Mouse (Mus musculus) neural tube, embryonic 14.5 days (tissue): Measurements from ENCODE around the gene Atp10b. TPM values are rescaled to one million over a fixed set of nuclear protein-coding genes. Genes with fewer than 3 reads are reported as not detected.

Experiments
- ATAC-seq: fragments of 200-750 bp; cut with Nextera tagmentation; 2 replicates; pipeline ENCODE4 v1.8.0; 2017; ENCODE audit warnings: low read depth, mild to moderate bottlenecking, moderate TSS enrichment, moderate library complexity
- H3K27ac ChIP-seq: fragments of 300-500 bp; sonication (generic); 2 replicates; pipeline ENCODE4 v1.5.1; 2014; ENCODE audit warnings: low read depth, mild to moderate bottlenecking, control low read depth, low read length, moderate library complexity, mixed read lengths
- H3K27me3 ChIP-seq: fragments of 300-500 bp; sonication (generic); 2 replicates; pipeline ENCODE4 v1.6.1; 2014; ENCODE audit warnings: low read length; ENCODE audit not compliant: control insufficient read depth, insufficient read depth
- H3K36me3 ChIP-seq: fragments of 300-500 bp; sonication (generic); 2 replicates; pipeline ENCODE4 v1.6.1; 2014; ENCODE audit warnings: low read length, mixed read lengths; ENCODE audit not compliant: control insufficient read depth, insufficient read depth
- H3K4me1 ChIP-seq: fragments of 300-500 bp; sonication (generic); 2 replicates; pipeline ENCODE4 v1.6.1; 2014; ENCODE audit warnings: low read length; ENCODE audit not compliant: control insufficient read depth, insufficient read depth
- H3K4me2 ChIP-seq: fragments of 300-500 bp; sonication (generic); 2 replicates; pipeline ENCODE4 v1.6.1; 2014; ENCODE audit warnings: mild to moderate bottlenecking, low read depth, low read length, control low read depth
- H3K4me3 ChIP-seq: fragments of 300-500 bp; sonication (generic); 2 replicates; pipeline ENCODE4 v1.5.1; 2014; ENCODE audit warnings: low read depth, low read length, control low read depth, mixed read lengths
- H3K9ac ChIP-seq: fragments of 300-500 bp; sonication (generic); replicated peaks from 2 replicates; pipeline ENCODE4 v1.6.1; 2014; ENCODE audit warnings: low read depth, mild to moderate bottlenecking, control low read depth, low read length, mixed read lengths
- H3K9me3 ChIP-seq: fragments of 300-500 bp; sonication (generic); 2 replicates; pipeline ENCODE4 v1.6.1; 2016; ENCODE audit warnings: low read length; ENCODE audit not compliant: control insufficient read depth
- WGBS: fragments of 180-500 bp; shearing (Covaris S2); extraction: QIAGEN DNeasy Blood & Tissue Kit; methylation state at CpG from one replicate; pipeline ENCODE4 v1.1.7; 2014; 5-methylcytosine and 5-hydroxymethylcytosine counted together
- polyA plus RNA-seq: library from polyadenylated mRNA; unstranded; fragments of >200 nt; fragmentation: Nextera tagmentation; extraction: Ambion mirVana; gene quantifications from 2 replicates; pipeline ENCODE4 v1.2.1, GENCODE M21; 2014

Gene Atp10b
- polyA plus RNA-seq, 1 experiment from 2014 or later: 0.07 TPM

DNA sequence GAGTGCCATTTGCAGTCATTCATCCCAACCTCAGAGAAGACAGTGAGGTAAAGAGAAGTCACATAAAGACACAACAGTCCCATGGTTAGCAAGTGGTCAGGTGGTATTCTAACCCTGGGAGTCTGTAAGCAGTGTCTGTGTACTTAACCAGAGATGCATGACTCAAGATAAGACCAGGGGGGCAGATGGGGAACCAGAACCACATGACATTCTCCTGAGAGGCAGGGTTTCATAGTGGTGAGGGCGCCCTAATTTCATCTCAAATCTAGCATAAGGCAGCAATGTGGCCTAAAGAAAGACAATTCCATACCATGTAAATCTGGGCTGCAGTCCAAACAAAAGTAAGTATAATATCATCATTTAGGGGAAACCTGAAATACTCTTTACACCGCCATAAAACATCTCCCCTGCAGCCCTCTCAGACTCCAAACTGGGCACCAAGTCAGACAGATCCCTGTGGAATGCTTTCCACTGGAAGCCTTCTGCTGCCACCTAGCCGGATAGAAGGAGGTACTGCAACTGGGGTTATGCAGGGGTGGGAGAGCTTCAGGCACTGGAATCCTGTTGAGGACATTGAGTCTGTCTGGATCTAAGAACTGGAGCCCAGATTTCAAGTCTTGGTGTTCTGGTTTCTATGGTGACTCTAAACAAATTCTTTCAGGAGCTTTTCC lies 114.0 kb downstream of the Atp10b start:
- 50% methylated on average over 3 of the region's 3 CpGs for WGBS

DNA sequence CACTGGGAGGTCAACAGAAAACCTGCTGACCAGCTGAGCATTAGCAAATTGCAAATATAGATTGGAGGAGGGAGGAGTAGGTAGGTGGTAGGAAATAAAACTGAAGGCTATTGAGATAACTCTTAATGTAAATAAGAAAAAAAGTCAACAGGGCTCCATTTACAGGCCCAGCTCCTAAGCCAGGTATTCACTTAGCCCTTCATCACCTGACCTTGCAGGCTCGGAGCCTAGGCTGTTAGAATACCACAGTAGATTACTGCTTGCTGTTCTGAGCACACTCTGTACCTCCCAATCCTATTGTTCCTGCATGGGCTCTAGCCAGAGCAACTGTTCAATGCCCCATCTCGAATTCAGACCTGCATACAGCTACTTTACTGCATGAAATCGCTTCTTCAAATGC lies 117.8 kb downstream of the Atp10b start:
- H3K36me3 ChIP-seq: no peaks in the 10 kb centered on the region
- 77% methylated on average over 3 of the region's 3 CpGs for WGBS

More for the DNA sequence above, 114.0 kb downstream of the Atp10b start:
- Histone ChIP-seq H3K4me2 (no peak overlapping the region), H3K9ac (no peak overlapping the region), H3K9me3 (no peaks in the 10 kb centered on the region), H3K27ac (no peak overlapping the region), H3K4me3 (no peak overlapping the region), H3K36me3 (no peaks in the 10 kb centered on the region), H3K4me1 (no peaks in the 10 kb centered on the region), H3K27me3 (no peaks in the 10 kb centered on the region)
- ATAC-seq: peak; percentile 78; the same call in 1 of the 2 replicates

DNA sequence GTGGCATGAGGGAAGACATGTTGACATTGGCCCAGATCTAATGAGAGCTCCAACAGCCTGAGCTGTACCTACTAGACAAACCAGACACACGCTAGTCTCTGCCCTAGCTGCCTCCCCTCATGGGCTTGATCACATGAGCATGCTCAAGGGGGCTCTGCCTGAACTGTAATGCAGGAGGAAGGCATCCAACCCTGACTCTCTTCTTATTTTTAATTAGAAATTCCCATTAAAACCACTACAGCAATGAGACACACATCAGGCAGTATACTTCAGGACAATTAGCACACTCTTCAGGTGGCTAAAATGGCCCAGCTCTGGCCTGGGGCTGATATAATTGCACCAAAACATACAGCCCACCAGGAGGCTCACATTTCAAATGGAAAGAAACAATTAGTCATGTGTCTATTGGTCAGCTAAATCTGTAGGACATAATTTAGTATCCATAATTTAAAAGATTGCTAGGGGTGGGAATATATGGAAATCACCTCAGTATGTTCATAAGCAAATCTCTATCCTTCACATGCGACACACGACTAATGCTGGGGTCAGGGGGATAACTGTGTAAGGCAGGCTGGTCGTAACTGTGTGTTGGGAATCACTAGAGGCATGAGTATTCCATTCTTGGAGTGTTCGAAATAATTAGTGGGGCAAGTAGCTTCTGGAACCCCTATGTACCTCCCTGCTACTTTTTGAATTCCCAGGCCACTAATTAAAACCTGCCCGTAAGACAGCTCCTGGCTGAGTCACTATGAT lies 120.0 kb downstream of the Atp10b start:
- H3K9me3 ChIP-seq: no peaks in the 10 kb centered on the region
- whole genome bisulfite sequencing: 49% methylated on average over 6 of the region's 6 CpGs
- H3K36me3 ChIP-seq: no peaks in the 10 kb centered on the region
- H3K27ac ChIP-seq: no peak overlapping the region
- peak overlapping the region; percentile 11; the same call in 1 of the 2 replicates for H3K4me2 ChIP-seq
- H3K4me1 ChIP-seq: peaks cover 3% of the 10 kb centered on the region; the same call in 1 of the 2 replicates
- ATAC-seq: peak; percentile 88
- no peak overlapping the region for H3K4me3 ChIP-seq
- no peak overlapping the region for H3K9ac ChIP-seq
- H3K27me3 ChIP-seq: no peaks in the 10 kb centered on the region

More for the DNA sequence above, 117.8 kb downstream of the Atp10b start:
- no peak overlapping the region for H3K9ac ChIP-seq
- H3K4me2 ChIP-seq: no peak overlapping the region
- H3K4me3 ChIP-seq: no peak overlapping the region
- ATAC-seq: no peak
- H3K27ac ChIP-seq: no peak overlapping the region
- peaks cover 3% of the 10 kb centered on the region; the same call in 1 of the 2 replicates for H3K4me1 ChIP-seq
- H3K9me3 ChIP-seq: no peaks in the 10 kb centered on the region
- no peaks in the 10 kb centered on the region for H3K27me3 ChIP-seq

DNA sequence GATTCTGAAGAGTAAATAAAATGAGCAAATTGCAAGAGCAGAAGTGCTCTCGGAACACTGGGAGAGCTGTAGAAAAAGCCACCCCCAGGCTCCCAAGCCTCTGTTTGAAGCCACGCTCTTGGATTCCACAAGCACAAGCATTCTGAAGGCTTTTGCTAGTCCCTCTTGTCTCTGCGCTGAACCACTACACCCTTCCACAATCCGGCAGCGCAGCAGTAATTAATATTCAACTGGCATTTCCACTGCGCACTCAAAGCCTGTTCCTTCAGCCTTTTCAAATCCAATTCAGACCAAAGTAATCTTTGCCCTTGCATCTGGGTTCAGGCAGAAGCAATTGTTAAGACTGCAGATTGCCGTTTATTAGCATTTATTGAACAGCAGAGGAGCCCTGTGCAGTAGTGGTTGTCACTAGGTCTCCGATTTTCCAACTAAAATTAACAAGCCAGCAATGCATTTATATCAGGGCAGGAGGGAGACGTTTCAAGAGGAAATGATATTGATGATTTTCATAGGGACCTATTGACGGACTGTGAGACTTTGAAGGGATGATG lies 120.7 kb downstream of the Atp10b start:
- H3K27me3 ChIP-seq: no peaks in the 10 kb centered on the region
- 41% methylated on average over 10 of the region's 10 CpGs for WGBS
- no peaks in the 10 kb centered on the region for H3K36me3 ChIP-seq
- H3K4me1 ChIP-seq: peaks cover 3% of the 10 kb centered on the region; the same call in 1 of the 2 replicates
- no peak overlapping the region for H3K9ac ChIP-seq
- peak overlapping the region; percentile 11; the same call in 1 of the 2 replicates for H3K4me2 ChIP-seq
- H3K27ac ChIP-seq: 0 out of 2 replicates have a peak overlapping the region, but pooled peaks have one; percentile 5
- H3K9me3 ChIP-seq: no peaks in the 10 kb centered on the region
- ATAC-seq: peak; percentile 56; the same call in 1 of the 2 replicates
- no peak overlapping the region for H3K4me3 ChIP-seq

DNA sequence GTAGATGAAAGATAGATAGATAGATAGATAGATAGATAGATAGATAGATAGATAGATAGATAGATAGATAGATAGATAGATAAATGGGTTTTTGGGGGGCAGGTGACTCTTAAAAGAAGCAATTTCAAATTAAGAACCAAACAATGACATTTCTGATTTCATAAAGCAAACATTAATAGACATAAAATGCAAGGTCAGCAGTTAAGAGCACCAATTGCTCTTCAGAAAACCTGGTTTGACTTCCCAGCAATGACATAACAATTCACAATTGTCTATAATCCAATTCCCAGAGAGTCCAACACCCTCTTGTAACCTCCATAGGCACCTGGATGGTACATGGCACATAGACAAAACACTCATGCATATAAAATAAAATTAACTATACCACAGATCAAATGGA lies 124.2 kb downstream of the Atp10b start:
- no peak overlapping the region for H3K4me3 ChIP-seq
- no peak overlapping the region for H3K9ac ChIP-seq
- H3K4me2 ChIP-seq: no peak overlapping the region
- no peaks in the 10 kb centered on the region for H3K36me3 ChIP-seq
- no peak overlapping the region for H3K27ac ChIP-seq
- H3K27me3 ChIP-seq: no peaks in the 10 kb centered on the region
- no peaks in the 10 kb centered on the region for H3K9me3 ChIP-seq
- H3K4me1 ChIP-seq: peaks cover 3% of the 10 kb centered on the region; the same call in 1 of the 2 replicates
- ATAC-seq: no peak

DNA sequence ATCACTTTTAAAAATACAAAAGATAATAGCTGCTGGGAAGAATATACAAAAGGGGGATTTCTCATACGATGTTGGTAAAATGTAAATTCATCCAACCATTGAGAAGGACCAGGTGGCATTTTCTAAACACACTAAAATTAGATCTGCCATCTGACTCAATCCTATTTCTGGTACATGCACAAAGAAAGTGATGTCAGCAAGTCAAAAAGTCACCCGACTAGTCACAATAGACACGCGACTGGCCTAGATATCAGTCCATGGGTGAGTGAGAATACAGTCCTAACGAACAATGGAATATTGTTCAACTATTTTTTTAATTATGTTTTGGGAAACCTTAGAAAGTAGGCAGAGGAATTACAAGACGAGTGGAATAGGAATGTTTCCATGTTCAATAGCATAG lies 147.9 kb downstream of the Atp10b start:
- H3K9ac ChIP-seq: no peak overlapping the region
- no peak for ATAC-seq

DNA sequence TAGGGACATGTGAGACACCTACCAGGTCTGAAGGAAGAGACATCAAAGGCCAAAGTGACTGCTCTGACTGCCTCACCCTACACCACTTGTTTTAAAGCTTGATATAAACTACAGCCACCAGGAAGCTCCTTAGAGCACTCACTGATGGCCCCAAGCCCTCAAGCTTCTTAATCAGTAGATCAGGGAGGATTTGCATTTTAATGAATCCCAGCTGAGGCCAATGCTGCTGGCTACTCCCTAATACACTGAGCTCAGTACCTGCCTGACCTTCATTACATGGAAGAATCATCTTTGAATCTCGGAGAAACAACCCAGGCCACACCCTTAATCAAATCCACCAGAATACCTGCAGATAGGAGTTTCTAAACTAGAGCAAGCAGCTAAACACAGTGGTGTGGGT lies 161.3 kb downstream of the Atp10b start:
- WGBS: 77% methylated on average over 1 of the region's 1 CpGs
- ATAC-seq: no peak
- Histone ChIP-seq H3K27ac (no peak overlapping the region), H3K36me3 (no peaks in the 10 kb centered on the region), H3K4me2 (no peak overlapping the region), H3K4me1 (no peaks in the 10 kb centered on the region), H3K27me3 (no peaks in the 10 kb centered on the region), H3K4me3 (no peak overlapping the region), H3K9ac (no peak overlapping the region), H3K9me3 (no peaks in the 10 kb centered on the region)

More for the DNA sequence above, 147.9 kb downstream of the Atp10b start:
- Histone ChIP-seq H3K4me2 (no peak overlapping the region), H3K27ac (no peak overlapping the region), H3K9me3 (no peaks in the 10 kb centered on the region), H3K36me3 (no peaks in the 10 kb centered on the region), H3K27me3 (no peaks in the 10 kb centered on the region), H3K4me1 (no peaks in the 10 kb centered on the region), H3K4me3 (no peak overlapping the region)
- 89% methylated on average over 6 of the region's 6 CpGs for WGBS
